Mouse (Mus musculus): Measurements from ENCODE around the gene Fzd7.
"Not testable (repeated sequence)": the region's sequence is repeated elsewhere in the genome, so short reads cannot be mapped to it uniquely, and the experiment has no call there.

Fzd7 gene

DNA sequence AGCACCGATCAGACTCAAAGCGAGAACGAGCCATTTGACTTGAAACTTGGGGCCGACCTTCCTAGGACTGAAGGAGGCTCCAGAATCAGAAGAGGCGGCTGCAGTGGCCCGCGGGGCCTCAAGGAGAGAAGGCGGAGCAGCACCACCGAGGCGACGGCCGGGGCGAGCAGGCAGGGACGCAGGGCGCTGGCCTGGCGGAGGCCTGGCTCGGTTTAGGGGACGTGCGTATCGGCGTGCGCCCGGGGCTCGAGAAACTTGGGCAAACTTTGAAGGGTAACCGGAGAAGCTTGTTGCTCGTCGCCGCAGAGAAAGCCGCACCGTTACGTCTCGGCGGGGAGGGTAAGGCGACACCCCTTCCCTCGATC, at the start of gene Fzd7:
Gene Fzd7 (plus strand): TSS at position 94 of the 365 bp plus-strand sequence.
- DNase-seq (ENCODE audit: low spot score): no peak

DNA sequence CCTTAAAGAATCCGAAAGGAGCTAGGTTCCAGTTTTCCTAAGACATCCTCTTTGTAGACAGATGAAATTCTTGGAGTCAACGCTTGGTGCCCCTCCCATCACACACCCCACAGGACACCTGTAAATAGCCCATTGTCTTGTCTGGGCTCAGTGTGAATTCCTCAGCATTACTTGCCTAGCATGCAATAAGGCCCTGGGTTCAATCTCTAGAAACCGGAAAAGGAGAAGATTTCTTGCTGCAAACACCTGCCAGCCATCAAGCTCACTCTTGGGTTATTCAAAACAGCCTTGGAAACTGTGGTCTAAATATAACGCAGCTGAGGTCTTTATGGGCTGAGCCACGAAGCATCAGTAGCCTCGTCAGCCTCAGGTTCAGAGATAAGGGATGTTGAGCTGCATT, 48.9 kb upstream of the Fzd7 start:
- DNase-seq (ENCODE audit: low spot score): no peak

DNA sequence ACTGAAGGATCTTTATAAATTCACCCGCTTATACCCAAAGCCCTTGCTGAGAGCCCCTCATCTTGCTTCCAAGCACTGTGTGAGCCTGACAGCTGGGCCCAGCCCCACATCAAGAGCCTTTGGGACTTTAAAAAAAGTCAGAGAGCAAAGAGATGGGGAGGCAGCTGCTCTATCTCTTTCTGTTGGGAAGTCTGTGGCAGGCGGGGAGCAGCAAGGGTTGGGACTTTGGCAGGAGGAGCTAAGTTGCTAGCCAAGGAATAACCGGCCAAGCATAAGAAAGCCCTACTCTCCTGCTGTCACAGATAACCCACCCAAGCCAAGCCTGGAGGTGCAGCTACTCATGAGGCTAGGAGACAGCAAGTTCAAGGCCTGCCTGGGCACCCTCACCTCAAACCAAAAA, 48.2 kb upstream of the Fzd7 start:
- no peak for DNase-seq (ENCODE audit: low spot score)

DNA sequence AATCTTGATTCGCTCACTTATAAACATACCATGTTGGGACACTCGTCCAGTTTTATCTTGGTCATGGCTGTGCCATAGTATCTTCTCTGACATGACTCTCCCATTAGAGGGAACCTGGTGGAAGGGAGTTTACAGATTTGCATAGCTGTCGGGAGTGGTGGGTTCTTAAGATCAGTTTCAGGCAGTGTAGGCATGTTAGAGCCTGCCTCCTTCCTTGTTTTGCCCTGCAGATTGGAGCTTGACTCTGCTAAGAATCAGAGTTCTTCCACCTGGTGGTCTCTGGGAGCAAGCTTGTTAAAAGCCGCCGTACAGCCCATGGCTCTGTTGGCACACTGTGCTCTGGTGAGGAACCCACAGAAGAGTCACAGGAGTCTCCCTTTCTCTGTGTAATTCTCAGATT, 47.0 kb upstream of the Fzd7 start:
- no peak for DNase-seq (ENCODE audit: low spot score)

DNA sequence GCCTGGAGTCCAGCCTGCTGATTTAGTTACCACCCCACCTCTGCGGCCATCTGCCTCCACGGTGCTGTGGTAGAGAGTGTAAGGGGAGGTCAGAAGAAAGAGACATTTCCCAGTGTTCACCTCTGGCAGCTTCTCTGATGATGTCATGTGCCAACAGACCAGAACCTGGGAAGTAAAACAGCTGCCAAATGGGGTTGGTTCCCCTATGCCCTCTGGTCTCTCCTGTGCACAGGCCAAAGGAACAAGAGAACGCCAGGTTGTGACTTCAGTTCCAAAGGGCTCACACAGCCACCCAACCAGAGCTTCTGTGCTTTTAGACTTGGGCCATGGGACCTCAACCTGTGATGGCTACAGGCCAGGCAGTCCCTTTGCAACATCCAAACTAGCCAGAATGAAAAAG, 45.9 kb upstream of the Fzd7 start:
- no peak for DNase-seq (ENCODE audit: low spot score)

DNA sequence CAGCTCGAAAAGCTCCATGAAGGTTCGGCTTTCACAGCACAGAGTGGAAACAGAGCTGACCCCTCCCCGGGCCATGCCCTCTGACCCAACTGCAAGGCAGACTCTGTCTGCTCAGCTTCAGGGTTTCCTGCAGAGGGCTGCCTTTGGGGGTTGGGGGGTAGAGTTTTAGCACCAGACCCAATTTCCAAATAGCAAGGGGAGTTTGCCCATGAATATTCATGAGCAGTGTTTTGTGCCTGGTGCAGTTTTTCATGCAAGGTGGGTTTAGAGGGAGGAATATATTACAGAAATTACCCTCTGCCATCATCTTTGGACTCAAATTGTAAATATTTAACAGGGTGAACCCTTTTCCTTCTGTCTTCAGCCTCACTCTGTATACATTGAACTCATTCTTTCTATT, 44.3 kb upstream of the Fzd7 start:
- DNase-seq (ENCODE audit: low spot score): no peak

DNA sequence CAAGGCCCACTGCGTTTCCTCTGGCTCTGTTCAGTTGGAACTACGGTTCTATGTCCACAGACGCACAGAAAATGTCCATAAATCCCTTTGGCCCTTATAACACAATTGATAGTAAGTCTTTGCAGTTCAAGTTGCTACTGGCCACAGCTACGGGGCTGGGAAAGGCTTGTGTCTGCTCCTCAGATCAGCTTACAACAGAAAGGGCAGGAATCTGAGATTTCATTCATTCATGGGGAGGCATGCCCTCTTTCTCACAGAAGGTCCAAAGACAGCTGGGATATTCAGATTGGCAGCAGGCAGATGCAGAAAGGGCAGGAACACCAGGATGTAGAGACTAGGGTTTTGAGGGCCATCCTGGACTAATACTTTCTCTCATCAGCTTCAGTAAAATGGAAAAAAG, 43.9 kb upstream of the Fzd7 start:
- no peak for DNase-seq (ENCODE audit: low spot score)

DNA sequence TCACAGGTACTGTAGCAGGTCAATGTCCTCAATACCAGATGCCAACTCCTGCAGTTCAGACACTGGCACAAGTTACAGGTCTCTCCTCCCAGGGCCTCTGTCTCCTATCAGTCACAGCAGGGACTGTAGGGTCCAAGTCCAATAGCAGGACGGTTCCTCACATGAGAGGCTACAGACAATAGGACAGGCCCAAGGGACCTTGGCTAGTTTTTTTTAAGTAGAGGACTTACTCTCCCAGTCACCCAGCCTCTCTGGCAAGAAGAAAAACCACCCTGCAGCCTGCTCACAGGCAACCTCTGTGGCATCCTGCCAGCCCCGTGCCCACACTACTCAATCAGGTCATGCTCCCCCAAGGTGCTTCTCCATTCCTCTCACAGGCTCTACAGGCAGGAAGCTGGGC, 43.0 kb upstream of the Fzd7 start:
- DNase-seq (ENCODE audit: low spot score): no peak

DNA sequence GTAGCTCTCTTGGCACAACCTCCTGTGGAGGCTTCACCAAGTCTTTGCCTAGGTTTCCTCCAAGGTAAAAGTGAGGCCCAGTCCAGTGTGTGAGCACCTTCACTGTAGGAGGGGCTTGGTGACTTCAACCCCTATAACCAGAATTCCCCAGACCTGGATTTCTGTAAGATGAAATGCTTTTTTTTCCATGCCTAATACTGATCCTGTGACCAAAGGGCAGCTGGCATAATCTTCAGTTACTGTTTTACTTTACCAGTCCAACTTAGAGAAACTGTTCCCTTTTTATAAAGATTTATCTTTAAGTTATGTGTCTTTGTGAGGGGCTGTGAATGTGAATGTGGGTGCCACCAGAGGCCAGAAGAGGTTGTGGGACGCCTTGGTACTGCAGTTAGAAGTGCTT, 42.3 kb upstream of the Fzd7 start:
- DNase-seq (ENCODE audit: low spot score): no peak

DNA sequence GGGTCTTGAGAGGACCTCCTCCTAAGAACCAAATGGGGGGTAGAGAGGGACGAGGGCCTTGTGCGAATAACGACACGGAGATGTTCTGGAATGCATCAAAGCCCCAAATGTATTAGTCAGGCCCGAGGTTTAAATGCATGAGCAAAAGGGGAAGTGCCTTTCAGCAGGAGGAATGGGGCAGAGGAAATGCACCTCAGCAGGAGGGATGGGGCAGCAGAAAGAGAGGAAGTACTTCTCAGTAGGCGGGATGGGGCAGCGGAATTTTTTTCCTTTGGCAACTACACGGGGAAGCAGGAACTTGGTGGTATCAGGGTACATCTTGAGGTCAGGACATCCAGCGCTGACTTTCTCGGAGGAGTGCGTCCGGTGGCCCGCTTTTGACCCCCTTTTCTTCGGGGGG, 39.5 kb upstream of the Fzd7 start:
- not testable (repeated sequence) for DNase-seq (ENCODE audit: low spot score)

DNA sequence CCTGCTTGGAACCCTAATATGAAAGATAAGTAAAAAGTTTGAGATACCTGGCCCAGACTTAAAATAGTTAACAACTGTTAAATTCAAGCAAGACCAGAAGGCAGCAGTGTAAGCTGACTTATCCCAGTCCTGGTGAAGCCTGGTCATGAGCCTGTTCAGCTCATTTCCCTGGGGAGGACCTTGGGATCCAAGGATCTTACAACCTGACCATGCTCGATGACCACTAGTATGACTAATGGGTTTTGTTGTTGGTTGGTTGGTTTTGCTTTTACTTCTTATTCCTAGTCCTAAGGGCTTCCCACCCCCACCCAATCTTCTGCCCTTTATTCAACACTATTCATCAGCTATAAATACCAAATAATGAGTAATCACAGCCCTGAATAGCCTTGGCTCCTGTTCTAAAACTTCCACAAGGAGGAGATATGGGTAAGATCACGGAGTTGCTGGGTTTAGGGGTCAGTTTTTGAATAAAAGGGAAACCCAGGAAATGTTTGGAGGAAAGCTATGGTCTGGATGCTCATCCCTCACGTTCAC, 38.0 kb upstream of the Fzd7 start:
- no peak for DNase-seq (ENCODE audit: low spot score)

DNA sequence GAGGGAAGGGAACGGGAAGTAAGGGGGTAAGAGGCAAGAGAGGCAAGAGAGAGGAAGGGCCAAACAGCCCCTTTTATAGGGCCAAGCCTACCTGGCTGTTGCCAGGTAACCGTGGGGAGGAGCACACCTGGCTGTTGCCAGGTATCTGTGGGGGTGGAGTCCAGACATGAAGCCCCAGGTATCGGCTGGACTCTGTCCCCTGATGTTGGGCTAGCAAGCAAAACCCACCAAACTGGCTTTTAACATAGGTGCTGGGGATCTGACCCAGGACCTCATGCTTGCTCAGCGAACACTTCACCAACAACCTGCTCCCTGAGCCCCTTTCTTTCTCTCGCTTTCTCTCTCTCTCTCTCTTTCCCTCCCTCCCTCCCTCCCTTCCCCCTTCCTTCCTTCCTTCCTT, 37.0 kb upstream of the Fzd7 start:
- no peak for DNase-seq (ENCODE audit: low spot score)

DNA sequence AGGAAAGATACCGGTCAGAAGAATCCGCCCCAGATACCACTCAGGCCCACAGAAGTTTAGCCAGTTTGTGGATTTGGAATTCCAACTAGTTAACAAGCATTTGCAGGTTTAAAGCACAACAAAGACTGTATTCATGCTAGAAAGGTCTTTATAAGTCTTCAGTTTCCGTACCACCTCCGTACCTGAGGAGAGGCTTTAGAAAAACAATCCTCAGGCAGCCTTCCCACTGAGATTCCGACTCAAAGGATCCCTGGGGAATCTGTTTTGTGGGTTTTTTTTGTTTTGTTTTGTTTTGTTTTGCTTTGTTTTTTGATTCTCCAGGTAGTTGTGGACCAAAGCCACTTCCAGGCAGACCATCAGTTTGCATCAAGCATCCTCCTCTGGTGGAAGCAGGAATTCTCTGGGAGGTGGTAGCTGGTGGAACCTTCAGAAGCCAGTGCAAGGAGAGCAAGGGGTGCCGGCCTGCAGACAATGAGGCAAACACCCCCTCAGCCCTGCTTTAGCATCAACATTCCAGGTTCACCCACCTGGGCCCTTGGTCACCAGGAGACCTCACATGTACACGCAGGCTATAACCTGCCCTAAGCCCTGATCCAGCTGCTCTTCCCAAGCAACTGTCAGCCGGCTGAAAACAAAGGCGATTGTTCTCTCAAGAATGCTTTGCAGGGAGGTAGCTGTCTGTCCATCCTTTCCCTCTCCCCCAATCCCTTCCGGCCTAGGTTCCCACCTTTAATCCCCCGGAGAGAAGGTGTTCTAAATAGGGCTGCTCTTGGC, 33.5 kb upstream of the Fzd7 start:
- no peak for DNase-seq (ENCODE audit: low spot score)

DNA sequence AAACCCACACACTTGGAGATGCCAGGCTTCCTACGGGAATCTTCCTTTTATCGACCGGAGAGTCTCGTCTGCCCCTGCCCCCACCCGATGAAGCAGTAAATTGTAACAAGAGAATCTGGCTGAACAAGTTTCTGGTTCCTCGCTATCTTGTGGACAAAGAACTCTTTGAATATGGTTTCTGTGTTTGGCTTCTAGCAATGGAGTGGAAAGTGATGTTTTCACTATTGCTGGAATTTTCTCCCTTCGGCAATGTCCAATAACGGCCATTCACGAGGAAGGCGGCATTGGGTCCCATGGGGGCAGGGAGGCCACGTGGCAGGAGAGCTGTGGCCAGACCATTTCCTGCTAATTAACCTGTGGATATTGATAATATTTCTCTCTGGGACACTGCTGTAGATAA, 32.8 kb upstream of the Fzd7 start:
- no peak for DNase-seq (ENCODE audit: low spot score)

DNA sequence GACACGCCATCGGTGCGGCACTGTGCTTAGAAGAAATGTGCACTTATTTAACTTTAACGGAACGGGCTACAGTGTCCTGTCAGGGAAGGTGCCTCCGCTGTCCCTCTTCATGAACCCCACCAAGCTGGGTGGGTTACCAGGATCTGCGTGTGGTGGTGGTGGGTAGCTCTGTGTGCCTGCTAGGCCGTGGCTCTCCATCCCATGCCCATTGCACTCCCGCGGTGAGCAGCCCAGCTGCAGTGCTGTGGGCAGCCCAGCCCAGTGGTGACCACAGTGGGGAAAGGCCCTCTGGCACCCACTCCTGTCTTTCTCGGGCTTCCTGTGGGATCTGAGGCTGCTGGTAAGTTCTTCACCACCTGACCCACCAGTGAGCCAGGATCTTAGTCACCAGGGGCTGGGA, 31.3 kb upstream of the Fzd7 start:
- DNase-seq (ENCODE audit: low spot score): no peak

DNA sequence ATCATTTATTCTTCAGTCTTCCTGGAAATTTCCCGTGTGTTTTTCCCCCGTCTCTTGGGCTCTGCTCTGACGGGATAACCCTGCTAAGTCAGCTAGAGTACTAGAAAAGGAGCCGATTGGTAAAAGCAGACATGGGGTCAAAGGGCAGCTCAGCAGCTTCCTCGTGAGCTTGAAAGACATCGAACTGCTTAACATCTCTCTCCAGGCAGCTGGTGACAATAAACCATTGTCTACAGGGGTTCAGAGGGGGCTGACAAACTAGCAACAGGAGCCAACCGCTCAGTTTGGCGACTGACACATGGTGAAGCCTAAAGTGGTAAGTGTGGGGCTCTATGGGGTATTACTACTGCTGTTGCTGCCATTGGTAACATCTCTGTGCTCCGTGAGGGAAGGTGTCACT, 30.6 kb upstream of the Fzd7 start:
- DNase-seq (ENCODE audit: low spot score): no peak

DNA sequence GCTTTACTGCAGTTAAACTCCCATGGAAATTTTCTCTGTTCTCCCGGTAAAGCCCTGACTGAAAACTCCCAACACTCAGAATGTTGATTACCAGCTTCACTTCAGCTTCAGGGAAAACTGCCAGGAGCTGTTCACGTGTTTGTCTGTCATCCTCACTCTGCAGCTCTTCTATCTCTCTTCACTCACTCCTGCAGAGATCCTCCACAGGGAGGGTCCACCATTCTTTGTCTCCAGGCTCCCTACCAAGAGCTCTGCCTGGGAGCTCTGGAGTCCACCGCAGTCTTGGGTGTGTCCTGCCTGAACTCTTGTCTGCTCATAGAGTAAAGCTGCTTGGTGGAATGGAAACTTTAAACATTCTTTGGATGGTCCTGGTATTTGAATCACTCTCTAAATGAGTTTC, 25.4 kb upstream of the Fzd7 start:
- DNase-seq (ENCODE audit: low spot score): no peak

DNA sequence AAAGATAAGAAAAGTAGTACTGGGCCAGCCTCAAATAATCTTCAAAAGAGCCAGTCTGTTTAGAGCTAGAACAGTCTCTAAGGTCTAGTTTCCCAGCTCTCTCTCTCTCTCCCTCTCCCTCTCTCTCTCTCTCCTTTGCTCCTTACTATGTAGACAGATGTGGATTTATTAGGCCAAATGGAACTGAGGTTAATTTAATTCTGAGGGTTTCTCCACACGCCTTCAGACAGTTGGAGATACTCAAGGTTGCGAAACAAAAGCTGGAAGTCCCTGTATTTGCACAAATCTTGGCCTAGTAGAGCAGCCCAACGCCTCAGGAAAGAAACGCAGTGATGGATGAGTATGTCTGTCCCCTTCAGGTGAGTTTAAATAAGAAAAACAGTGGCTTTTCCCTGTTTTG, 24.4 kb upstream of the Fzd7 start:
- DNase-seq (ENCODE audit: low spot score): no peak

DNA sequence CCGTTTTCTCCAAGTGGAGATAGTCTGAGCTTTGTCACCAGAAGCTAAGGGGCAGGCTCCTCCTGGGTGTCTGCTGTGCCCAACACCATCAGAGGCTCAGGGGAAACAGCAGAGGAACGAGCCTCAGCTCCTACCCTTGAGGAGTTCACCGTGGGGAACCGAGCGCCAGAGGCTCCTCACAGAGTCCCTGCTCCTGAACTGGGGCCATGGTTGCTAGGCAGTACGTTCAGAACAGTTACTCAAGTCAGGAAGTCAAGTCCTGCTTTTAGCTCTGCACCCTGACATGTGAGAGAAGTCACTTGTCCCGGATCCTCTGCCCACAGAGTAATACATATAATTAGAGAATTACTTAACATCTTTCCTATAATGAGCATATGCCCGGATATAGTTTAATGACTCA, 23.3 kb upstream of the Fzd7 start:
- no peak for DNase-seq (ENCODE audit: low spot score)

DNA sequence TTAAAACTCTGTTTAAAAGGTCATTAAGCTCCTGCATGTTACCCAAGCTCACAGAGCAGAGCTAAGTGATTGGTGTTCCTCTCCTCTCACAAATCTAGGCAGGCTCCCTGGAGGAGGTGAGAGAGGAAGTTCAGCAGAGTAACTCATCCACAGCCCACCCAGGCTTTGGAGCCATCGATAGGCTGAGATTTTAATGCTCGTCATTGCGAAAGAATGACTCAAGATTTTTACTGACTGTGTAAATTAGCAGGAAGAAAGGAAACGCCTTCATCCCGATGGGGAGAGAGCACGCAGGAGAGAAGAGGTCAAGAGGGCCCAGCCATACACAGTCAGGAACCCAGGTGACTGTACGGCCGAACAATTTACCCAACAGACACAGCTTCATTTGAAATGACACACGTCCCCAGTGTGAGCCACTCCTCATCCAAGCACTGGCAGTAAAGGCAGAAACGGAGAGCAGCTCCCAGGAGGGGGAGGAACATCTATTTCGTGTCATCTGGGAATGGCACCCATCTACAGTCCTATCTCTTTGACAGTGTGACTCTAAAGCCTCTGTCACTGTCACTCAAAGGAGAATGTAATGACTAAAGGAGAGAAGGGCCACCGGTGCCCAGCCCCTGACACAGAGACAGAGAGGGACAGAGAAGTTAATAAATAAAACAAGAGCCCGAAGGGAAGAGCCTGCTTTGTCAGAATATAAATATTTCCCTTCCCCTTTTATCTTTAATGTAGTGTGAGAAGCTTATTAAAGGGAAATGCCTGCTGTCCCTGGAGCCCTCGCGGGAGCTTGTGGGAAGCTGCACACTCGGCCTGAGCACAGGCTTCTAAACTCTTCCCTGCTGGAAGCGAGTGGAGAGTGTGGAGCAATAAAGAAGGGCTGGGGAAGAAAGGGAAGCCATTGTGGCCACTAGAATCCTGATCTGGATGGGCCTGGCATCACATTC, 17.3 kb upstream of the Fzd7 start:
- no peak for DNase-seq (ENCODE audit: low spot score)

DNA sequence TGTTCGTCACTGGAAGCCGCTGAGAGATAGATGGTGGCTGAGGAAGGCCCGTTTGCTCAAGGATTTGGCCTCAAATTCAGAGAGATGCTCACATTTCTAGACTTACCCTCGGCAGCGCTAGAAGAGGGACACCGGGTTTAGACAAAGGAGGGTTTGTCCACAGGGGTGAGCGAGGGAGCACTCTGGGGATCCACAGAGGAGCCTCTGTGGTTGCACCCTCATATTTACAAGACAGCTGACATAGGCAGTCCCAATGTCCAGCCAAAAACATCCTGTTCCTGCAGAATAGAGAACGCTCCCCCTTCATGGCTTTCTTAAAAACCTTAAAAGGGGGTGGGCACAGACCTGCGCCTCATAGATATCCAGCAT, 16.6 kb upstream of the Fzd7 start:
- no peak for DNase-seq (ENCODE audit: low spot score)

DNA sequence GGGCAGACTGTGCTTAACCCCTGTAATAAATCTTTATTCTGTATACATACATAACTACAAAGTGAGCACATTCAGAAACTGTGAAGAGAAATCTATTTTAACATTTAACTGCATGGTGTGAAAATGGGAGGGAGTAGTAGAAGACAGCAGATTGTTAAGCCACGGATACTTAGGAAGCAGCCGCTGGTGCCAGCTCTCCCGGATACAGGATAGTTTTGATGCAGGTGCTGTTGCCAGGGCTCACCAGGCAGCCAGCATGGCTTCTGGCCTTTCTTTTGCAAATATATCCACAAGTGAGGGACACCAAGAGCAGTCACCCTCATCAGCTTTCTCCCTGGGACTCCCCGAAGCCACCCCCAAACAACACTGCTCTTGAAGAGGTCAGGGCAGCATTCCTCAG, 13.1 kb upstream of the Fzd7 start:
- no peak for DNase-seq (ENCODE audit: low spot score)

DNA sequence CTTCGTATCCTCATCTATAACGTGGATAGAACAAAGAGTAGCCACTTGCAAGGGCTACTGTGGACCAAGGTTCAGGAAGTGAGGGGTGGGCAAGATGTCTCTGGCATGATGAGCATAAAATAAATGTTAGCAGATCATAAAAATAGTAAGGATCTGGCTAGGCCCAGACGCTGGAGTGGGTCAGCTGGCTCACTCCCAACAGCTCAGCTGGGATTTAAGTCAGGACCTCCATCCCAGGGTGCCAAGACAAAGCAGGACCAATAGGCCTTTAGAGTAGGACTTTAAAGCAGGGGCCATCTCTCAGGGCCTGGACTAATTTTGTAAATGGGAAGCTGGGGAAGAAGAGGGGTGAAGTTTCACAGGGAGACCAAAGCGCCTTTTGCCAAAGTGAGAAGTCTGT, 11.5 kb upstream of the Fzd7 start:
- DNase-seq (ENCODE audit: low spot score): no peak

Data from layer of hippocampus, adult 11-12 months (tissue).